Mouse (Mus musculus) spleen, adult 2 months (tissue): ENCODE results near the gene Dennd4a. TPM values are rescaled to one million over a fixed set of nuclear protein-coding genes. Genes with fewer than 3 reads are reported as not detected.

Experiments used
- DNase-seq, 2 experiments: peaks; one replicate each; pipeline versions ENCODE4 v3.0.0 to v3.0.0-alpha.2; 2012 to 2021; ENCODE audit warnings: low spot score in 2 of 2, low read depth in 1 of 2
- H3K27ac ChIP-seq: fragments of 200-500 bp; 2 replicates; pipeline ENCODE4 v1.5.1; 2012; ENCODE audit warnings: low read length, inconsistent platforms; ENCODE audit not compliant: insufficient read depth
- H3K27me3 ChIP-seq: fragments of 200-500 bp; 2 replicates; pipeline ENCODE4 v1.6.1; 2012; ENCODE audit warnings: mild to moderate bottlenecking, moderate library complexity, low read length, inconsistent platforms; ENCODE audit not compliant: control insufficient read depth, insufficient read depth
- H3K36me3 ChIP-seq: fragments of 200-500 bp; 2 replicates; pipeline ENCODE4 v1.6.1; 2012; ENCODE audit warnings: mild to moderate bottlenecking, low read length, inconsistent platforms; ENCODE audit not compliant: control insufficient read depth, insufficient read depth
- H3K4me1 ChIP-seq: fragments of 200-500 bp; 2 replicates; pipeline ENCODE4 v1.6.1; 2011; ENCODE audit warnings: inconsistent platforms; ENCODE audit not compliant: control insufficient read depth, insufficient read depth, insufficient read length
- H3K4me3 ChIP-seq: fragments of 200-500 bp; 2 replicates; pipeline ENCODE4 v1.5.1; 2011; ENCODE audit warnings: mild to moderate bottlenecking, inconsistent platforms; ENCODE audit not compliant: insufficient read depth, insufficient read length; ENCODE audit errors: extremely low read depth
- CTCF ChIP-seq: fragments of 200-500 bp; IDR thresholded peaks from 2 replicates; pipeline ENCODE4 v1.5.1; 2011; ENCODE audit warnings: mild to moderate bottlenecking, inconsistent platforms; ENCODE audit not compliant: insufficient read depth, insufficient read length, insufficient replicate concordance; ENCODE audit errors: extremely low read depth
- POLR2A ChIP-seq: fragments of 200-500 bp; IDR thresholded peaks from 2 replicates; pipeline ENCODE4 v1.6.1; 2011; ENCODE audit warnings: low read depth, low read length, inconsistent platforms
- WGBS: fragments of 180-500 bp; shearing (Covaris S2); methylation state at CpG from one replicate; pipeline ENCODE4 v1.1.7; 2018; 5-methylcytosine and 5-hydroxymethylcytosine counted together
- polyA plus RNA-seq: library from polyadenylated mRNA; depleted of rRNA; stranded (reverse); fragments of >200 nt; gene quantifications from 2 replicates; pipeline ENCODE4 v1.2.3, GENCODE M21; 2012; rRNA removed

The Dennd4a gene
- polyA plus RNA-seq: 22.2 and 25.9 TPM in 2 replicates

GRCm38 (mm10) chr9:64810822-64811537 lies at the start of gene Dennd4a:
Gene Dennd4a (plus strand): TSS chr9:64811340.
- H3K4me3 ChIP-seq: peak within 1 kb of the TSS; percentile 74
- TF ChIP-seq POLR2A (peak; percentile 72), CTCF (no peak)
- peaks cover 7% of the 10 kb centered on the region; the same call in 1 of the 2 replicates for H3K4me1 ChIP-seq
- peak; percentile 98 to 99 for DNase-seq
- H3K27ac ChIP-seq: peak within 1 kb of the TSS; percentile 85
- under 1% methylated on average over 51 of the region's 51 CpGs for whole genome bisulfite sequencing
- no peaks in the 10 kb centered on the region; the same call in 1 of the 2 replicates for H3K36me3 ChIP-seq
- H3K27me3 ChIP-seq: no peaks in the 10 kb centered on the region

GRCm38 (mm10) chr9:64764824-64765223 lies 46.3 kb upstream of the Dennd4a start:
- no peak for DNase-seq
- 83% methylated on average over 2 of the region's 2 CpGs for WGBS

GRCm38 (mm10) chr9:64766136-64766535 lies 45.0 kb upstream of the Dennd4a start:
- no peak overlapping the region for H3K27ac ChIP-seq
- no peak overlapping the region for H3K4me3 ChIP-seq
- no peaks in the 10 kb centered on the region for H3K4me1 ChIP-seq
- H3K36me3 ChIP-seq: no peaks in the 10 kb centered on the region
- no peak for TF ChIP-seq POLR2A
- TF ChIP-seq CTCF: no peak
- WGBS: 93% methylated on average over 3 of the region's 3 CpGs
- no peaks in the 10 kb centered on the region for H3K27me3 ChIP-seq
- DNase-seq: no peak

More at GRCm38 (mm10) chr9:64764824-64765223, 46.3 kb upstream of the Dennd4a start:
- Histone ChIP-seq H3K4me3 (no peak overlapping the region), H3K27me3 (no peaks in the 10 kb centered on the region), H3K36me3 (no peaks in the 10 kb centered on the region), H3K4me1 (no peaks in the 10 kb centered on the region), H3K27ac (no peak overlapping the region)
- TF ChIP-seq CTCF (no peak), POLR2A (no peak)

GRCm38 (mm10) chr9:64767796-64768195 lies 43.3 kb upstream of the Dennd4a start:
- Histone ChIP-seq H3K4me3 (no peak overlapping the region), H3K36me3 (no peaks in the 10 kb centered on the region), H3K27ac (no peak overlapping the region), H3K4me1 (no peaks in the 10 kb centered on the region), H3K27me3 (no peaks in the 10 kb centered on the region)
- DNase-seq: no peak
- TF ChIP-seq CTCF: no peak
- no peak for TF ChIP-seq POLR2A
- 66% methylated on average over 1 of the region's 1 CpGs for WGBS

- Histone ChIP-seq H3K27me3 (no peaks in the 10 kb centered on the region), H3K4me3 (no peak overlapping the region), H3K4me1 (no peaks in the 10 kb centered on the region), H3K36me3 (no peaks in the 10 kb centered on the region), H3K27ac (no peak overlapping the region)
- TF ChIP-seq POLR2A (no peak), CTCF (peak; percentile 10; the same call in 1 of the 2 replicates)
- 67% methylated on average over 9 of the region's 9 CpGs for WGBS
- peak in 1 of 2 experiments; percentile 13 for DNase-seq
Observed at GRCm38 (mm10) chr9:64769066-64769695, 42.0 kb upstream of the Dennd4a start.

GRCm38 (mm10) chr9:64769911-64770310 lies 41.2 kb upstream of the Dennd4a start:
- Histone ChIP-seq H3K4me3 (no peak overlapping the region), H3K27ac (no peak overlapping the region), H3K27me3 (no peaks in the 10 kb centered on the region), H3K4me1 (no peaks in the 10 kb centered on the region), H3K36me3 (no peaks in the 10 kb centered on the region)
- 92% methylated on average over 6 of the region's 6 CpGs for WGBS
- TF ChIP-seq CTCF (no peak), POLR2A (no peak)
- no peak for DNase-seq
